Mouse (Mus musculus) ES-Bruce4 (cell line): ENCODE measurements around the gene St8sia1.

Source experiments
- CTCF ChIP-seq: IDR thresholded peaks from one replicate; pipeline ENCODE4 v1.8.1; 2011; ENCODE audit warnings: low read depth, low read length
- EP300 ChIP-seq: IDR thresholded peaks from 2 replicates; pipeline ENCODE4 v1.6.1; 2011; ENCODE audit warnings: low read depth, low read length; ENCODE audit not compliant: insufficient read depth
- POLR2A ChIP-seq: IDR thresholded peaks from one replicate; pipeline ENCODE4 v1.8.1; 2011; ENCODE audit warnings: low read length; ENCODE audit not compliant: insufficient read depth

DNA sequence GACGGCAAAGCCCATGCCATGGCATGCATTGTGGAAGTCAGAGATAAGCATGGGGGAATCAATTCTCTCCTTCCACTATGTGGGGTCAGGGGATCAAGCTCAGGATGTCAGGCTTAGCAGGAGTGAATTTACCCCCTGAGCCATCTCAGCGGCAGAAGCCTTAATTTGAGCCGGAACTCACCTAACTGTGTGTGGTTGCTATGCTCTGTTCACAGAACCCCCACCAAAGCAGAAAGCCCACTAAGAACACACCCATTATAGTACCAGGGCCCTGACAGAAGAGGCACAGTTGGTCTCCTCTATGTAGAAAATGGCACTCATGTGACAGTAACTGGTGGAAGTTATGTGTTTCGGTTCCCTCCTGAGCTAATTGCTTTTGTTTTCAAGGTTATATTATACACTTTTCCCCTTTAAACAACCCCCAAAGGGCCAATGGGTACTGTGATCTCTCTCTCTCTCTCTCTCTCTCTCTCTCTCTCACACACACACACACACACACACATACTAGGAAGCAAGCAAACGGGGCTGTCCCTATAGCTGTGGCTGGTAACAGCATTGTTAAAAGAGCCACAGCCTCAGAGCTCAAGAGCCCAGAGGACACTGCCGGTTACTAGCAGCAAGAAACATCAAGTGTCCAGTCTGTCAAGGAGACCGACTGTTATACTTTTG lies 27.3 kb upstream of the St8sia1 start:
- TF ChIP-seq EP300 (no peak), POLR2A (no peak), CTCF (no peak)
